Mouse (Mus musculus): ENCODE measurements at regions not wholly inside any gene's neighbourhood (a gene's known extent, or its start where the extent isn't known, plus 50 kb on each side); places are given as distances from the start of the nearest gene placed in this dataset.

GRCm38 (mm10) chr11:24297763-24298162 is 219.9 kb downstream of the Bcl11a start:
- TF ChIP-seq CTCF (IDR thresholded peaks at IDR 0.05; ENCODE audit: borderline replicate concordance, insufficient read depth, low read length) (no peak), POLR2A (IDR thresholded peaks at IDR 0.05; ENCODE audit: low read depth, low read length) (no peak)

All from embryonic fibroblast, embryonic 13.5 days (primary cell).